23 mouse cellular contexts compared by ENCODE assay signal in the genomic region with DNA sequence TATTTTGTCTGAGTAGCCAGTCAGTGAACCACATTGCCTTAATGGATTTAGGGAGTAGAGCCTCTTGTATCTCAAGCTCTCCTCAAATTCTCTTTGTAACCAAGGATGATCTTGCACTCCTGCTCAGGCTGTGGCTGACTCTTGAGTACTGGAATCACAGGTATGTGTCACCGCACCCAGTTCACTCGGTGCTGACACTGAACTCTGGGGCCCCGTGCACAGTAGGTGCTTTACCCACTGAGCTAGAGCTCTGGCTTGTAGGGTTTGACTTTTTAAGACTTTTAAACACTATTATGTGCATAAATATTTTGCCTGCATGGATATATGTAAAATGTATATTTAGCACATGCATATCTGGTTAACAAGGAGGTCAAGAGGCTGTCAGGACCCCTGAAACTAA.
DNase-seq lines count a peak whose midpoint lies in the region; ATAC-seq and TF ChIP-seq lines count a peak whose summit lies in the region.
"Had no signal": no experiment of that assay in that cellular context is flagged by ENCODE, and none has a peak within 500 bp of the region (broad histone marks: within the 10 kb centered on the region; RNA-seq: fewer than 3 reads in every experiment).

No protein-coding gene starts in this region.

- no peaks in the 10 kb centered on the region for H3K9me3 ChIP-seq in liver, embryonic 14.5 days (ENCODE audit: control insufficient read depth, low read length)
- no peaks in the 10 kb centered on the region for H3K9me3 ChIP-seq in liver, postnatal 0 days (ENCODE audit: low read length)
- H3K9me3 ChIP-seq in forebrain, embryonic 13.5 days (replicated peaks), result no peaks in the 10 kb centered on the region
- H3K9me3 ChIP-seq in heart, embryonic 10.5 days, result no peaks in the 10 kb centered on the region
- H3K9me3 ChIP-seq: embryonic facial prominence, embryonic 12.5 days; embryonic facial prominence, embryonic 15.5 days; forebrain, embryonic 12.5 days; hindbrain, embryonic 13.5 days had no signal

- peaks cover 36 to 41% of the 10 kb centered on the region in 2 experiments for H3K4me1 ChIP-seq in liver, embryonic 14.5 days (replicated peaks; ENCODE audit: control insufficient read depth in 2 of 2, insufficient read depth in 2 of 2, low read length in 1 of 2)
- peaks cover 10% of the 10 kb centered on the region; the same call in 1 of the 2 replicates for H3K4me1 ChIP-seq in liver, postnatal 0 days (ENCODE audit: insufficient read depth)
- 0 out of 2 replicates have a peak, but pooled peaks cover 6% of the 10 kb centered on the region for H3K4me1 ChIP-seq in forebrain, embryonic 13.5 days
- peaks cover 5% of the 10 kb centered on the region for H3K4me1 ChIP-seq in heart, embryonic 10.5 days
- H3K4me1 ChIP-seq: embryonic facial prominence, embryonic 12.5 days; embryonic facial prominence, embryonic 15.5 days; forebrain, embryonic 12.5 days had no signal

- peak overlapping the region; percentile 65 for H3K4me2 ChIP-seq in liver, embryonic 14.5 days (ENCODE audit: low read depth)
- H3K4me2 ChIP-seq in liver, postnatal 0 days (ENCODE audit: low read depth, low read length), result no peak overlapping the region
- no peak overlapping the region for H3K4me2 ChIP-seq in forebrain, embryonic 13.5 days
- H3K4me2 ChIP-seq: embryonic facial prominence, embryonic 12.5 days; embryonic facial prominence, embryonic 15.5 days; forebrain, embryonic 12.5 days; hindbrain, embryonic 13.5 days had no signal

- H3K27me3 ChIP-seq in liver, embryonic 14.5 days (ENCODE audit: control insufficient read depth, insufficient read depth, low read length), result no peaks in the 10 kb centered on the region
- no peaks in the 10 kb centered on the region for H3K27me3 ChIP-seq in liver, postnatal 0 days (ENCODE audit: insufficient read depth, low read length)
- no peaks in the 10 kb centered on the region for H3K27me3 ChIP-seq in forebrain, embryonic 13.5 days
- H3K27me3 ChIP-seq in heart, embryonic 10.5 days (ENCODE audit: insufficient read depth, poor library complexity, severe bottlenecking), result no peaks in the 10 kb centered on the region
- H3K27me3 ChIP-seq: CH12.LX; embryonic facial prominence, embryonic 12.5 days; embryonic facial prominence, embryonic 15.5 days; forebrain, embryonic 12.5 days; hindbrain, embryonic 13.5 days; Patski had no signal

- WGBS in liver, embryonic 14.5 days (ENCODE audit: insufficient replicate concordance), result 68% methylated on average over 3 of the region's 3 CpGs
- 78% methylated on average over 3 of the region's 3 CpGs for WGBS in liver, postnatal 0 days (ENCODE audit: insufficient replicate concordance)
- 91% methylated on average over 3 of the region's 3 CpGs for WGBS in forebrain, embryonic 13.5 days
- WGBS in heart, embryonic 10.5 days, result 72% methylated on average over 3 of the region's 3 CpGs

- TF ChIP-seq CTCF in layer of hippocampus, adult 2 months (conservative IDR thresholded peaks at IDR 0.05), result no peak
- no peak for TF ChIP-seq CTCF in liver, embryonic 14.5 days (IDR thresholded peaks at IDR 0.05; ENCODE audit: low read depth)
- TF ChIP-seq CTCF in liver, postnatal 0 days (IDR thresholded peaks at IDR 0.05; ENCODE audit: low read depth), result no peak

- H3K27ac ChIP-seq in layer of hippocampus, adult 2 months, result peak overlapping the region; percentile 75; the same call in 1 of the 2 replicates
- peak overlapping the region; percentile 88 for H3K27ac ChIP-seq in liver, embryonic 14.5 days
- H3K27ac ChIP-seq in liver, postnatal 0 days (ENCODE audit: low read depth), result 0 out of 2 replicates have a peak overlapping the region, but pooled peaks have one; percentile 53
- H3K27ac ChIP-seq in forebrain, embryonic 13.5 days, result no peak overlapping the region
- H3K27ac ChIP-seq in heart, embryonic 10.5 days, result no peak overlapping the region
- H3K27ac ChIP-seq: embryonic facial prominence, embryonic 12.5 days; embryonic facial prominence, embryonic 15.5 days; forebrain, embryonic 12.5 days; hindbrain, embryonic 13.5 days; hindbrain, postnatal 0 days had no signal

- no peak for DNase-seq in layer of hippocampus, adult 2 months (ENCODE audit: low spot score in 2 of 2)
- DNase-seq in layer of hippocampus, postnatal 10 days (ENCODE audit: low spot score in 2 of 2), result no peak
- no peak for DNase-seq in liver, embryonic 14.5 days (ENCODE audit: low read depth in 3 of 3, low spot score in 3 of 3)
- no peak for DNase-seq in liver, postnatal 0 days
- no peak for DNase-seq in heart, embryonic 10.5 days (ENCODE audit: low spot score)
- DNase-seq: B cell, adult 2 months; cerebellum, adult 11 months; cerebellum, adult 2 months; cerebellum, adult 9-11 months; cerebellum, postnatal 25 days; gastrocnemius, postnatal 10 days; heart, adult 18-20 months had no signal

- no peak for TF ChIP-seq EP300 in liver, embryonic 14.5 days (IDR thresholded peaks at IDR 0.05; ENCODE audit: low read depth)
- TF ChIP-seq EP300 in liver, postnatal 0 days (IDR thresholded peaks at IDR 0.05; ENCODE audit: low read depth), result no peak

- H3K4me3 ChIP-seq in layer of hippocampus, adult 2 months, result no peak overlapping the region
- no peak overlapping the region for H3K4me3 ChIP-seq in liver, embryonic 14.5 days (ENCODE audit: insufficient read depth in 1 of 2, low read depth in 2 of 2, low read length in 2 of 2)
- H3K4me3 ChIP-seq in liver, postnatal 0 days (ENCODE audit: low read depth, low read length), result no peak overlapping the region
- no peak overlapping the region for H3K4me3 ChIP-seq in forebrain, embryonic 13.5 days
- H3K4me3 ChIP-seq in heart, embryonic 10.5 days, result no peak overlapping the region
- H3K4me3 ChIP-seq: embryonic facial prominence, embryonic 12.5 days; embryonic facial prominence, embryonic 15.5 days; forebrain, embryonic 12.5 days; hindbrain, embryonic 13.5 days had no signal

- peak; percentile 37 for ATAC-seq in erythroblast, adult 5-6 weeks (replicated peaks; ENCODE audit: low FRiP score, poor library complexity, severe bottlenecking)
- no peak for ATAC-seq in liver, embryonic 14.5 days (ENCODE audit: insufficient read depth)
- no peak for ATAC-seq in liver, postnatal 0 days
- ATAC-seq in forebrain, embryonic 13.5 days, result no peak
- ATAC-seq: inflammation-experienced regulatory T-cells, adult 6 months; Patski had no signal

- H3K9ac ChIP-seq in liver, embryonic 14.5 days (replicated peaks), result peak overlapping the region; percentile 62
- no peak overlapping the region for H3K9ac ChIP-seq in liver, postnatal 0 days (replicated peaks)
- H3K9ac ChIP-seq in forebrain, embryonic 13.5 days, result no peak overlapping the region
- H3K9ac ChIP-seq: embryonic facial prominence, embryonic 12.5 days; embryonic facial prominence, embryonic 15.5 days; forebrain, embryonic 12.5 days; hindbrain, embryonic 13.5 days had no signal

- no peaks in the 10 kb centered on the region for H3K36me3 ChIP-seq in liver, embryonic 14.5 days (replicated peaks; ENCODE audit: control insufficient read depth, insufficient read depth, low read depth)
- no peaks in the 10 kb centered on the region for H3K36me3 ChIP-seq in liver, postnatal 0 days (replicated peaks; ENCODE audit: insufficient read depth, low read length)
- H3K36me3 ChIP-seq in forebrain, embryonic 13.5 days (ENCODE audit: poor library complexity, severe bottlenecking), result no peaks in the 10 kb centered on the region
- no peaks in the 10 kb centered on the region for H3K36me3 ChIP-seq in heart, embryonic 10.5 days
- H3K36me3 ChIP-seq: embryonic facial prominence, embryonic 12.5 days; embryonic facial prominence, embryonic 15.5 days; forebrain, embryonic 12.5 days; G1E; hindbrain, embryonic 13.5 days had no signal

Comparison
In these comparisons a context has a peak if more than half of its experiments do, and no peak if none do; other contexts are left out.
1. H3K27ac ChIP-seq: peak in layer of hippocampus, adult 2 months (single experiment), liver, embryonic 14.5 days (single experiment) and liver, postnatal 0 days (single experiment); none in forebrain, embryonic 13.5 days (single experiment) and heart, embryonic 10.5 days (single experiment).